Mouse (Mus musculus) T-helper 2 cell (primary cell): ENCODE measurements around the gene Inpp4a.

Source experiments
- in situ Hi-C: fragments of 300-600 bp; cut with MboI, MseI; formaldehyde crosslinking; loops from one replicate; pipeline ENCODE4 v1.15.1; 2025; ENCODE audit warnings: high pct_unique_total_duplicates

The Inpp4a gene

DNA sequence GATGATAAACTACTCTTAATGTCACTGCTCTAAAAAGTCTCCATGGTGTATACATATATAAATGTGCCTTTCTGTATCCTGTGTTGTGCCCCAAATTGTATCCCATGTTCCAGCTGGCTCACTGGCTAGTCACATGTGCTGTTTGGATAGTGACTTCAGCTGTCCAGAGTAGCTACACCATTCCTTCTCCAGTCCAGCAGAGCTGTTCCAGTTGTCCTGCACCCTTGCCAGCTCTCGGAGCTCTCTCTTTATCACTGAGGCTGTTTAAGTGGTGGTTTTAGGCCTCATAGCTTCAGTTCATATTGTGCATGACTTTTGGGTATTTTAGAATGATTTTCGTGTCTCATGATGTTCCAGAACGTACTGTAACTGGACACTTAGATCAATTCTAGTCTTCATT lies 55.8 kb downstream of the Inpp4a start:
- in situ Hi-C loops = no loop called here

DNA sequence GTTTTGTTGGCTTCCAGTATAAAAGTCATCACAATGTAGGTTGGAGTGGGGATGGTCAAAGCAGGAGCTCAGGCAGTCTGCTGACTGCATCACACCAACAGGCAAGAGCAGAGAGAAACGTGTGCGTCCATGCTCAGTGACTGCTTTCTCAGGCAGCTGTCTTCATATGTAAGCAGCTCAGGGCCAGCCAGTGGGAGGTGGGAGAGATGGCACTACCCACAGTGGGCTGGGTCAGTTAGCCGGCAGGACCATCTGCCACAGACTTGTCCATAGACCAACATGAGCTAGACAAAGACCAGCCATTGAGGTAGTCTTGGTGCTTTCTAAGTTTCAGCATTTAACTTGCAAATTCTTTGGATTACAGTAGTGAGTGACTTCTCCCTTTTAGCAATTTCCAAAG lies 56.6 kb downstream of the Inpp4a start:
- in situ Hi-C loops = no loop called here

DNA sequence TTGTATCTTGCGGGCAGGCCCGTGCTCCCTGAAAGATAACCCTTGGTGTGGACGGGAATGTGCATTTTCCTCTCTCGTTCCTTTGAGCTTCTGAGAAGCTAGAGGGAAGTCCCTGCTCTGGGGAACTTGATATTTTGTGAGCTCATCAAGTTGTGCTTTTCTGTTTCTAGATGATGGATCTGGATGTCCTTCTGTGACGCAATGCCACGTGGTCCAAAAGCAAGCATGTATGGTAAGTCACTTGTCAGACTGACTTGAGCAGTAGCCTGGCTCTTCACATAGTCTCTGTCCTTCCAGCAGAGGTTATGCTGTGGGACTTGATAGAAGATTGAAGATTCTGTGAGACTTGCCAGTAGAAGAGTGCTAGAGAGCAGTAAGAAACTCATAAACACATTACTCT lies 57.5 kb downstream of the Inpp4a start:
- in situ Hi-C loops = no loop called here

DNA sequence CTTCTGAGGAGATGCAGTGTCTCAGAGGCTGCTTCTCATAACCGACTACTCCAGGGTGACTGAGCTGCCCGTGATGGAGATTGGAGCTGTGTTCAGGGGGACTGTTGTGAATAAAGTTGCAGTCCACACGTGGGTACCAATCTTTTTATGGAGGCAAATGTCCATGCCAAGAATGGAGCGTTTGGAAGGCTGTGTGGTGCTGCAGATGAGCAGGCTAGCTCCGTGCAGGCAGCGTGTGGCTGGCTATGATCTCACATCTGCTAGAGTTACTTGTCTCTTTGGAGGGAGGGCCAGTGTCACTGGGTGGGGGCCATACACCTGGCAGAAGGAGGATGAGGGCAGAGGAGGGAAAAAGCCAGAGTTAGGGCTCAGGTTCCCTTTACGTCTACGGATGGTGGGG lies 59.0 kb downstream of the Inpp4a start:
- in situ Hi-C loops = no loop called here

DNA sequence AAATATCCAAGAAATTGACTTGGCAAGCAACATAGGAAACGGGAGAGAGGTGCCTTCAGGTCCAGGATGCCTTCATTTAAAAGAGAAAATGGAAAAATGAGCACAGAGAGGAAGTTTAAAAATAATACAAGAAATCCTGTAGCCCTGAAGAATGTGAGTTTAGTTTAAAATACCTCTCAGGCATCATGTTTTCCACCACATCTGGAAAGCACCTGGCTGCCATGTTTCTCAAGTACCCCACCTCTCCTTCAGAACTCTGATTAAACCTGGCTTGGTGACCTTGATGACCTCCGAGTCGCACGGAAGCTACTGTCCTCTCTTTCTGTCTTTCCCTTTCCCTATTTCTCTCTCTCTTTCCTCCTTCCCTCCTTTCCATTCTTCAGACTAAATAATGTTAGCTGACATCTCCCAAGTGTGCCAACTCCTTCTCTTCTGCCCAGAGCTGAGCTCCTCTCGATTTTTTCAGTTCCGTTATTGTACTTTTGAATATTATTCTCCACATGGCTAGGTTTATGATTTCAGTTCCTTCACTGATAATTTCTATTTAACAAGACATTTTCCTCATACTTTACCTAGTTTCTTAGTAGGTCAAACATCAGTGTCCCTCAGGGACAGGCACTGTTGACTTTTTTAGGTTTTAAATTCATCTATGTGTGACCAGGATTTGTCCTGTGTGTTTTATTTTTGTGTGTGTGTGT lies 59.9 kb downstream of the Inpp4a start:
- in situ Hi-C loops = no loop called here

DNA sequence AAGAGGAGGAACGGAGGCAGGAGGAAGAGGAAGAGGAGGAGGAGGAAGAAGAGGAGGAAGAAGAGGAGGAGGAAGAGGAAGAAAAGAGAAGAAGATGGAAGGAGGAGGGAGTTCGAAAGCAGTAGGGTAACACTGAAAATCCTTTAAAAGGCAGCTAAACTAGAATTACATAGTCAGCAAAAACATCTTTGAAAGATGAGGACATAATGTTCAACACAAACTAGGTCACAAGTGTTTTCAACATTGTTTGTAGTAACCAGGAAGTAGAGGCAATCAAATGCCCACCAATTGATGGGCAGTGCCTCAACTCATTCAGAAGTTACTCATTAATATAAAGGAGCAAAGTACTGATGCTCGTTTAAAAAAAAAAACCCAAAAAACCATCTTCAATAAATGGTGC lies 61.1 kb downstream of the Inpp4a start:
- in situ Hi-C loops = no loop called here

DNA sequence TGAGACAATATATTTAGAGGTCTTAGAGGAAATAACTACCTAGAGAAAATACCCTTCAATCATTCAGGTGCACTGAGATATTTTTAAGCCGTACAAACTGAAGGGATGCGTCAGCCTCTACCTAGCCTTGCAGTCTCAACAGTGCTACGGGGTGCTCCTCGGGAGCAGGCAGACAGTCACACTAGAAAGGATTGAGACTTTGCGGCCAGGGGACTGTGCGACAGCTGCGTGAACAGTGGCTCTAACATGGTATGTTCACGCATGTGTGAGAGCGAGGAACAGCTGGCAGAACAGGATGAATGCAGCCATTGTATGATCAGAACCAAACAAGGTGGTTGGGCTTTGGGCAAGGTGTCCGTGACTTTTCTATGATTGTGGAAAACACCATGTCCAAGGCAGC lies 63.1 kb downstream of the Inpp4a start:
- in situ Hi-C loops = no loop called here

DNA sequence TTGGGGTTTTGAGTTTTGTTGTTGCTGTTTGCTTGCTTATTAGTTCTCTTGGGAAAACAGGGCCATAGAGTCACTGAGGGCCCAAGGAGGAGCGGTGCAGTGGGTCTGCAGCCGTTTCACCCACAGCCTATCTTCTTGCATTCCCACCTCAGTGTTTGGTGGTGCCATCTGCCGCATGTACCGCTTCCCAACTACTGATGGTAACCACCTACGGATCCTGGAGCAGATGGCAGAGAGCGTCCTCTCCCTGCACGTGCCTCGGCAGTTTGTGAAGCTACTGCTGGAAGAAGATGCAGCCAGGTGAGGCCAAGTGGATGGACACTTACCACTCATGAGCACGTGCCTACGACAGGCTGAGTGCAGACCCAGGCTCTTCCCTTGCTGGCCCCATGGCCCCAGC lies 68.5 kb downstream of the Inpp4a start:
- in situ Hi-C loops = no loop called here

DNA sequence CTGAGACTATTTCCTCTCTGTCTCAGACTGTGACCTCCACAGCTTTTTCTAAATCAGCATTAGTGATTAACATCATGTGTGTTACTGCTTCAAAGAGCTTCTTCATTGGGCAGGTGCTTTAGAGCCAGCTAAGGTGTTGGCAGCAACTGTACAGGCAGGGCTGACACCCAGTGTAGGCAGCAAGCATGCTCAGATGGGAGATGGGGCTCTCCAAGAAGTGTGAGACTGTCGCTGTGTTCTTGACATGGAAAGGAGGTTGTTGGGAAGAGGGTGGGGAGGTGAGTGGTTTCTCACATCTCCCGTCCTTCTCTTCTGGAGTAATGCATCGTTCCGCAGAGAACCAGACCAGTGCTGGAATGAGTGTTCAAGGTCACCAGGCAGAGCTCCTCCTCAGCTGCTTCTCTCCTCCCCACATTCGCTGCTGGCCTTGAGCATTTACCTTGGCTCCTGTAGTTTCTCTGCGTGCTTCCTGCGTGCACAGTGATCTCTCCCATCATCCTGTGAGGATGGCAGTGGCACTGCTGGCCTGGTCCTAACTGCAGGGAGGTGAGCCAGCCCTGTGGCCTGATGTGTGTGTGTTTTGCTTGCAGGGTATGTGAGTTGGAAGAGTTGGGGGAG lies 69.2 kb downstream of the Inpp4a start:
- in situ Hi-C loops = no loop called here

DNA sequence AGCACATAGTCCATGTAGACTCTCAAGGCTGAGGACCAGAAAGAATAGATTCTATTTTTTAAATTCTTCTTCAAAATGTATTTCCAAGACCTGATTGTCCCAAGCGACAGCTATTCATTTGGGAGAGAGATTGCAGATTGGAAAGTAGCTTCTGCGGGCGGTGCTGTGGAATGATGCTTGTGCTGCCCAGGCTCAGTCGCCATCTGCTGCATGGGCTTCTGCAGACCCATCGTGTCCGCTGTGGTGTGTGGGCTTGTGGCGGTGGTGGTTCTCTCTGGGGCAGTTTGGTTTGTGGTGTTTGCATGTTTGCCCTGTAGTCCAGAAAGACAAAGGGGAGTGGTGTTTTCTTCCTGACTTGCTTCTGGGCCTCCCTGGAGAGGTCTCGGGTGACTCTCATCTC lies 76.5 kb downstream of the Inpp4a start:
- in situ Hi-C loops = no loop called here

DNA sequence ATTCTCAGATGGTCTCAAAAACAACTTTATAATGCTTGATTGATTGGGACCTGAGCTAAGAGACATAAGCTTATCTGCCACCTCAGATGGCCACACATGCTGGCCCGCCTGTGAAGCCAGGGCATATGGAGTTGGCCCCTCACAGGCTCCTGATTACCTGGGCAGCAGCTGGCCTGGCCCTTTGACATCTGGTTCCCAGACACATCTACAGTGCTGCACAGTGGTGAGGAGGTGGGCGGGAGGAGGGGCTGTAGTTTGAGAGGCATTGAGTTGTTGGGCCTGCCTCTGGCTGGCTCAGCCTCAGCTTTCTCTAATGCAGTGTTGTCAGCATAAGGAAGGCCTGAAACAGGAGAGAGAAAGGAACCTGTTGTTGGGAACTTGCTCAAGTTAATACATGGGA lies 77.1 kb downstream of the Inpp4a start:
- in situ Hi-C loops = no loop called here

DNA sequence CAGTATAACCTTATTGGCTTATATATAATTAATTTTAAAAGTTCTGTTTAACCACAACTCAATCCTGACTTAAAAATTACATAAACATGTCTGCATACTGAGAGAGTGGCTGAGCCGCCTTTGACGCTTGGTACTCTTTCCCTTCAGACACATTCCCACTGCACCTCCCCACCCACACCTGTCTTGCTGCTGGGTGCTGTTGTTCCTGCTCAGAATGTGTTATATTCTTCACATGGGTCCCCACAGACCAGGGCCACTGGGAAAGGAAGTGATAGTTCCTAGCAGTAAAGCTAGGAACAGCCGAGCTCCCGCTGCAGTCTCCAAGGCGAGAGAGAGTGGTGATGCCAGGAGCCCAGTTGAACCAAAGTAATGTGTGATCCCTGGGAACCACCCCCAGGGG lies 78.4 kb downstream of the Inpp4a start:
- in situ Hi-C loops = no loop called here

DNA sequence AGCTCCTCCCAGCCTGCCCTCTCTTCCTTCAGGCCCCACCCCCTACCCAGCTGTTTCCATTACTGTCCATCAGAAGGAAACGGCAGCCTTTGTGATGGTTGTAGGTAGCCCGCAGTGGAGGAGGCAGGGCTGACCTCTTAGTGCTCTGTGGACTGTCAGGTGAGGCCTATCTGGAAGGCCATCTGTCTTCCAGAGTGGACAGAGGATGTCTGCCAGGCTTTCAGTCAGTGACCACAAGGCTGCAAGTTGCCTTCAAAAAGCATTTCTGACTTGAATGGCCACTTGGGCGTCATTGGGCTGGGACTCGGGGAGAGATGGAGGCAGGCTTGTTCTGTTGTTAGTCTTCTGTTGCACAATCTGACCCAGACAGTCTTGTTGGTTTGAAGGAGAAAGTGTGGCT lies 79.9 kb downstream of the Inpp4a start:
- in situ Hi-C loops = no loop called here

DNA sequence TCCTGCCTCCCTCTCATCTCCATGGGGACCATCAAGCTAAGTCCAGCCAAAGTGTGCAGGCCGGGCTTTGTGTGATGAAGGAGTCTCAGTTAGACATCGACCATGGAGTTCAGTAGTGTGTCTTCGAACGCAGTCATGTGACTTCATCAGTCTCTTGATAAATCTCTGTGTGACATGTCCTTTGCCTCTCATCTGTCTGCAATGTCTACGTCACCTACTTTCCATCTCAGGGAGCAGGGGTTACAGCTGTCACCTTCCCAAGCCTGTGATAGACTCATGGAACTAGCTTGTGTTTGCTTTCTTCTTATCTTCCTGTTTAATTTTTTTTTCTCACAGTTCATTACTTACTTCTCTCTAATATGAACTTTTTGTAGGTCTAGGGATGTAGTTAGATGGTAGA lies 81.2 kb downstream of the Inpp4a start:
- in situ Hi-C loops = no loop called here

DNA sequence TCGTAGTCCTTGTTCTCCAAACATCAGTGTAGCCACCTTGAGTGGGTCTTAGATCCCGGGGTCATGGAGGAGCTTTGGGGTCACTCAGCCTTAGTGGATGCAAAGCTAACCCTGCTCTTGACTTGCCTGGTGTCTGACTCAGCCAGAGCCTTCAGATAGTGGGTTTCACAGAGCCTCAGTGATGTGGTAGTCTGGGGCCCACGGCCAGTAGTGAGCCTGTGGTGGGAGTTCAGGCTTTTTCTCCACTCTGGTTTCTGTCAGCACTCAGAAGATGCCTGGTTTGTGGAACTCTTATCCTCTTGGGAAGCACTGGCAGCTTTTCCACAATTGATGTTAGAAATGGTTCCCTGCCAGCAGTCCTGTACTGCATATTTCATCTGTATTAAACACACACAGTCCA lies 84.6 kb downstream of the Inpp4a start:
- in situ Hi-C loops = no loop called here

DNA sequence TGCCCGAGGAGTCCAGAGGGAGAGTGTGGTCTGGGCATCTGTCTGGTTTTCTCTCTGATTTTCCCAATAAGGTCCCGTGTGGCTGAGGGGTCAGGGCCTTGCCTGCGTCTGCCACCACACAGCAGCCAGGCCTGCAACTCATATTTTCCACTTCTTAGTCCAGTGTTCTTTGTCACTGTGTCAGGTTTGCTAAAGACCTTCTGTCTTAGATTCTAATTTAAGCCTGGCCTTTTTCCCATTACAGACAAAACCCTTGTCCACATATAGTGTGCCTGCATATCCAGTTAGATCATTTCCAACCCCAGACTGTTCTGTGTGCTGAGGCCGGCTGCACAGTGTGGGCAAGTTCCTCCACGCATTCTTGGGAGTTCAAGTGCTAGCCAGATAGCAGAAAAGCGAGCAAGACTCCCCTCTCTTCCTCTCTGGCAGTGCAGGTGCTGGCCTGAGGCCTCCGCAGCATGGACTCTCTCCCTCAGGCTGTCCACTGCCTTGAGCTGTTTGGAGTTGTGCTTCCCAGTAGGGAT lies 86.8 kb downstream of the Inpp4a start:
- in situ Hi-C loops = no loop called here

DNA sequence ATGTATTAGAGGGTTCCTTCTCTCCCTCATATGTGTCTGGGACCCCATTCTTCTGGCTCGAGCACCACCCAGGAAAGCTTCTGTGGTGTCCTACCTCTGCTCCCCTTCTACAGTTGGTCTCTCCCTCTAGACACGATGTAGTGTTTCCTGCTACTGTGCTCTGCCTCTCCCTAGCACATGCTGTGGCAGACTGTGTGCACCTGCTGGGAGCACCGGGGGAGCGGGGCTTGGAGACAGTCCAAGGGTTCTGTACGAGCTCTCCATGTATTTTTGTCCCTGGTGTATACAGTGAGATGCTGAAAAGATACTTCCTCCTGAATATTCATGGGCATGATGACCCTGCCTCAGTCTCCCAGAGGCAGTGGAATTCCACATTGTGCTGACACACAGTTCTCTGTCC lies 93.5 kb downstream of the Inpp4a start:
- in situ Hi-C loops = no loop called here

DNA sequence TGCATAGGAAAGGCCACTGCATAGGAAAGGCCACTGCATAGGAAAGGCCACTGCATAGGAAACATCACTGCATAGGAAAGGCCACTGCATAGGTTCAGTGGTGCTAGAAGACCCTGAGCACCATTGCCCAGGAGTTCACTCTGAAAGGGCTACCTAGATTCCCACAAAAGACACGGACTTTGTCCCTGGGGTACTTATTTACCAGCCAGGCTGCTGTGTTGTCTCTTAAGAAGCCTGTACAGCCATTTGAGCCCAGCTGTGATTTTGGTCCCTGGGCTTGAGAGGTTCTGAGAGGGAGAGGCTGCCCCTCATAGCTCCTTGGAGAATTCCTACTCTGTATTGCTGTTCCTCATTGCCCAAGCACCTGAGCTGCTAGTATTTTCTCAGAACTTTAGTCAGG lies 96.8 kb downstream of the Inpp4a start:
- in situ Hi-C loops = no loop called here

DNA sequence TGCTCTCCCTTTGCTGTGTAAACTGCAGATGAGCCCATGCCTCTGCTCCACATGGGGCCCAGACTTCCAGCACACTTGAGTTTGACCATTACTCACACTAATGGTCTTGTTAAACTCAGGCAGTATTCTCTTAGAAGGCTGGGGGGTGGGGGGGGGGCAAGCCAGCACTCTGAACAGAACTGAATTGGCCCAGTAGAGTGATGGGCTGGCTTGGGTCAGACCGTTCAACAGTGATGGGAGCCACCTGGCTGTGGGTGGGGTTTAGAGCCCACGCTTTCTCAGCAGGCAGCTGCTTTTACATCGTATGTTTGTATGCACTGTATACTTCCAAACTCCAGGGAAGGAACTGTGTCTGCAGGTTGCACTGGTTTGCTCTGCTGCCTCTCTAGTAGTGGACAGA lies 99.3 kb downstream of the Inpp4a start:
- in situ Hi-C loops = no loop called here

DNA sequence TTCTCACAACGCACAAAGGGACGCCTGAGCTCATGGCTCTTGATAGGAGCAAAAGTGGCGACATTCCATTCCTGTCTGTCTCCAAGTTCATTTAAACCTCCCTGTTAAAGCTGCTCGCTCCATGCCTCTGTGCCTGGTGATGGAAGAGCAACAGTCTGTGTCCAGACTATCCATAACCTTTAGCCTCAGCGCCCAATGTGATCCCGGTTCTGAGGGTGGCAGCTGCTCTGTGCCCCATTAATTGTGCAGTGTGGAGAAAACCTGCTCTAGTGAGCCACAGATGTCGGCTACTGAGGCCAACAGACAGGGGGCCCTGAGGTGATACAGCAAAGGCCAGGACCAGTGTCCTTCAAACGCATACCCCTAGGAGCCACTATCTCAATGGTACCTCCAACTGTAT lies 100.1 kb downstream of the Inpp4a start:
- in situ Hi-C loops = loop anchor here (5.0 kb wide), 1 partner anchor 127 kb away; no protein-coding TSS in a partner anchor

DNA sequence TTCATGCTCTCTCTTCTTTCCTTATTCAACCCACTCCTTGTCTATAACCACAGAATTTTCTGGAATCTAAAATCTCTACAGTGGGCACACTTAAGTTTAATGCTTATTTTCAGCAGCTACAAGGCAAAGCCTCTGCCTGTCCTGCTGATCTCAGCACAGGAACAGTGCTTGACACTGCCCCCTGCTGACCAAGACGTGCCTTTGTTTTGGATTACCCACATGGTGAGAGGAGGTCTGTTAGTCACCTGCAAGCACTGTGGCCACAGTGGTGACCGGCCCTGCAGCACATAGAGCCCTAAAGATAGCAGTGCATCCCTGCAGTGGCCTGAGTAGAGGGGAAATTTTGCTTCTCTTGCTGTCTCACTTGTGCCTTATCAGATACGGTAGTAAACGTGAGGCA lies 102.0 kb downstream of the Inpp4a start:
- in situ Hi-C loops = loop anchor here (5.0 kb wide), 1 partner anchor 129 kb away; no protein-coding TSS in a partner anchor

DNA sequence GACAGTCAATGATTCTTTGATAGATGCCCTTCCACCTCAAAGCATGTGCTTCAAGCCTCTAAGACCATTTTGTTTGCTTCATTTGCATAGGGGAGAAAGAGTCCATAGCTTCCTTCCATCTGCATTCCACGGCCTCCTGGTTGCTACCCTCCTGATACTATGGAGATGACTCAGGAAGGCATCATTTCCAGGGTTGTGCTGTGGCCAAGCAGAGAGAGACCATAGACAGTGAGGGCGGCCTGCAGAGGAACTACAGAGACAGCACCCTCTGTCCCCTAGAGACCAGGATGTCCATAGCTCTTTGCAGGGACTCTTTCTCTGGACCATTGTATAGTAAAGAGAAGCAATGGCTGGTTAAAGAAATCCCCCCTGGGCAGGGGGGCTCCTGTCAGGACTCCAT lies 105.5 kb downstream of the Inpp4a start:
- in situ Hi-C loops = no loop called here

DNA sequence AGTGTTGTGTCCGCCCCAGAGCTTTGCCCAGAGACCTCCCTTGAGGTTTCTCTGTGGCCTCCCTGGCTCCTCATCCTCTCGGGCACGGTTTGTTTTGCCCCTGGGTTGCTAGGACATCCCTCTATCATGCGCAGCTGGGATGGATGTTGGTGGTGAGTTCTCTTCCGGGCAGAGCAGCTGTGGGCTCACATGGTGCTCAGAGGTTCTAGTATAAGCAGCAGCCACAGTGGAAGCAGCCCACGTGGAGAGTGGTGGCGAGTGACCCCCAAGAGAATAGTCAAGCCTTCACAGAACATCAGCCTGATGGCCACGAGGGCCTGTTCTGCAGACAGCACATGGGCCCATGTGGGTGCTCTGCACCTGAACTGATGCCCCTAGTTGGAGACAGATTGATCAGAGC lies 107.6 kb downstream of the Inpp4a start:
- in situ Hi-C loops = no loop called here

DNA sequence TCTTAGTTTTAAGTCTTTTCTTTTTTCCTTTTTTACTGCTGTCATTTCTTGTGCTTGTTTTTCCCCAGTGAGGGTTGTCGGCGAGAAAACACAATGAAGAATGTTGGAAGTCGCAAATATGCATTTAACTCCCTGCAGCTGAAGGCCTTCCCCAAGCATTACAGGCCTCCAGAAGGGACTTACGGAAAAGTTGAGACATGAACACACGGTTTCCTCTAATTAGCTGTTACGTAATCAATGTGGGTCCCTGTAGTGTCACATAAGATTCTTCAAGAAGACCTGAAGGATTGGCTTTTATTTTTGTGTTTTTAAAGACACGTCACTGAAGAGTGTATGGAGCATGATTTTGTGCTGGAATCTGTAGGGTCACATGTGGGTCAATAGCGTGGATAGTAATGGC lies 108.4 kb downstream of the Inpp4a start:
- in situ Hi-C loops = no loop called here
